Mouse (Mus musculus): ENCODE data around the gene Fat4. TPM values are rescaled to one million over a fixed set of nuclear protein-coding genes. Genes with fewer than 3 reads are reported as not detected.

The Fat4 gene
- polyA plus RNA-seq, 1 experiment from 2014 or later, result 22.9 TPM

DNA sequence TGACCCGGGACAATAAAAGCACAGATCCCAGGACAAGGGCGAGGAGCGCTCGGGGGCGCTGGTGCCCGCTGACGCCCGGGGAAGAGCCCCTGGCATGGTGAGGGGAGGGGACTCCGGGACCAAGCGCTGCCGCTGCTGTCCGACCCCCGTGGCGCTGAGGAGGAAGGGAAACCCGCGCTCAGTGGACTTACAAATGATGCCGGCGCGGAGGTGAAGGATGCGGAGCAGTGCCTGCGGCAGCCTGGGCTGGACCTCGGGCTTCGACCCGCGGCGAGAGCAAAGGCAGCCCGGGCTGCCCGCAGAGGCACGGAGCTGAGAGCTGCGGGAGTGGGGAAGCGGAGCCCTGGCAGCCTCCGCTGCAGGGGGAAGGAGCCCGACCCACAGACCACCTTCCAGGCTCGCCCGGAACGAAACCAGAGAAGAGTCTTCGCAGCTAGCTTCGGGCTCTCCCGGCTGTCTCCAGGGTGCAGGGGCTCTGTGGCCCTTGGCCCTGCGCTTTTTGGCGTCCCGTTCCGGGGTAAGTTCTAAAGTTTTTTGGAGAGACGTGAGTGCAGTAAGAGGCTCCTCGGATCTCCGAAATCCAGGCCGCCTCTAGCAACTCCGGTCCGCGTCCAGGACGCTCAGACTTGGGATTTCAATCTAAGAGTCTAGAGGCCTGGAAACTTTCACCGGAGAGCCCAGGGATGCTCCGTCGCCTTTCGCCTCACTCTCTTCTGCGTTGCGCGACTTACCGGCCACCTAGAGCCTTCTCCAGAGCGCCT is 499 bp upstream of the Fat4 start:
- no peaks in the 10 kb centered on the region for H3K9me3 ChIP-seq (ENCODE audit: control insufficient read depth, low read depth, low read length)
- peak overlapping the region; percentile 96 for H3K27ac ChIP-seq (ENCODE audit: low read length)
- H3K9ac ChIP-seq (replicated peaks; ENCODE audit: low read depth, low read length), result peak overlapping the region; percentile 86
- 0 out of 2 replicates have a peak, but pooled peaks cover 2% of the 10 kb centered on the region for H3K4me1 ChIP-seq (ENCODE audit: control insufficient read depth, insufficient read depth, low read length)
- ATAC-seq (ENCODE audit: insufficient number of reproducible peaks, insufficient read depth, low FRiP score, low read depth), result no peak
- H3K4me3 ChIP-seq (ENCODE audit: low read depth, low read length), result peak overlapping the region; percentile 84
- H3K4me2 ChIP-seq (replicated peaks; ENCODE audit: low read depth, low read length), result peak overlapping the region; percentile 91
- H3K27me3 ChIP-seq (ENCODE audit: control insufficient read depth, insufficient read depth, low read length), result no peaks in the 10 kb centered on the region; the same call in 1 of the 2 replicates
- peaks cover 11% of the 10 kb centered on the region for H3K36me3 ChIP-seq (ENCODE audit: control insufficient read depth, insufficient read depth, low read length)
- WGBS, result under 1% methylated on average over 60 of the region's 60 CpGs

DNA sequence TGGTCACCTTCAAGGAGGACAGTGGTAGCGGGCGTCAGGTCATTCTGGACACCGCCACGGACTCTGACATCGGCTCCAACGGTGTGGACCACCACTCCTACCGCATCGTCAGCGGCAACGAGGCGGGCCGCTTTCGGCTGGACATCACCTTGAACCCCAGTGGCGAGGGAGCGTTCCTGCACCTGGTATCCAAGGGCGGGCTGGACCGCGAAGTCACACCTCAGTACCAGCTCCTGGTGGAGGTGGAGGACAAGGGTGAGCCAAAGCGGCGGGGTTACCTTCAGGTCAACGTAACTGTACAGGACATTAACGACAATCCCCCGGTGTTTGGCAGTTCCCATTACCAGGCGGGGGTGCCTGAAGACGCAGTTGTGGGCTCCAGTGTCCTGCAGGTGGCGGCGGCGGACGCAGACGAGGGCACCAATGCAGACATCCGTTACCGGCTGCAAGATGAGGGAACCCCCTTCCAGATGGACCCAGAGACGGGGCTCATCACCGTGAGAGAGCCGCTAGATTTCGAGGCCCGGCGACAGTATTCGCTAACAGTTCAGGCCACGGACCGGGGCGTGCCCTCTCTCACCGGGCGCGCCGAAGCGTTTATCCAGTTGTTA is 746 bp downstream of the Fat4 start:
- H3K4me1 ChIP-seq (ENCODE audit: control insufficient read depth, insufficient read depth, low read length), result 0 out of 2 replicates have a peak, but pooled peaks cover 2% of the 10 kb centered on the region
- H3K4me3 ChIP-seq (ENCODE audit: low read depth, low read length), result peak overlapping the region; percentile 84
- WGBS, result under 1% methylated on average over 47 of the region's 47 CpGs
- H3K4me2 ChIP-seq (replicated peaks; ENCODE audit: low read depth, low read length), result peak overlapping the region; percentile 91
- no peak; the same call in 1 of the 2 replicates for ATAC-seq (ENCODE audit: insufficient number of reproducible peaks, insufficient read depth, low FRiP score, low read depth)
- no peaks in the 10 kb centered on the region; the same call in 1 of the 2 replicates for H3K27me3 ChIP-seq (ENCODE audit: control insufficient read depth, insufficient read depth, low read length)
- peak overlapping the region; percentile 86 for H3K9ac ChIP-seq (replicated peaks; ENCODE audit: low read depth, low read length)
- H3K27ac ChIP-seq (ENCODE audit: low read length), result peak overlapping the region; percentile 96; the same call in 1 of the 2 replicates
- H3K36me3 ChIP-seq (ENCODE audit: control insufficient read depth, insufficient read depth, low read length), result peaks cover 11% of the 10 kb centered on the region
- H3K9me3 ChIP-seq (ENCODE audit: control insufficient read depth, low read depth, low read length), result no peaks in the 10 kb centered on the region

DNA sequence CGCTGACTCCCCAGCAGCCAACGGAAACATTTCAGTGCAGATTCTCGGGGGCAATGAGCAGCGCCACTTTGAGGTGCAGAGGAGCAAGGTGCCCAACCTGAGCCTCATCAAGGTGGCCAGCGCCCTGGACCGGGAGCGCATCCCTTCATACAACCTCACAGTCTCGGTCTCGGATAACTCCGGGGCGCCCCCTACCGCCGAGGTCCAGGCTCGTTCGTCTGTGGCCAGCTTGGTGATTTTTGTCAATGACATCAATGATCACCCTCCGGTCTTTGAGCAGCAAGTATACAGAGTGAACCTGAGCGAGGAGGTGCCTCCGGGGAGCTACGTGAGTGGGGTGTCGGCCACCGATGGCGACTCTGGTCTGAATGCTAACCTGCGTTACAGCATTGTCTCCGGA is 1.4 kb downstream of the Fat4 start:
- 0 out of 2 replicates have a peak overlapping the region, but pooled peaks have one; percentile 39 for H3K27ac ChIP-seq (ENCODE audit: low read length)
- H3K4me3 ChIP-seq (ENCODE audit: low read depth, low read length), result peak overlapping the region; percentile 84
- 0 out of 2 replicates have a peak, but pooled peaks cover 6% of the 10 kb centered on the region for H3K4me1 ChIP-seq (ENCODE audit: control insufficient read depth, insufficient read depth, low read length)
- 11% methylated on average over 24 of the region's 24 CpGs for WGBS
- H3K9me3 ChIP-seq (ENCODE audit: control insufficient read depth, low read depth, low read length), result no peaks in the 10 kb centered on the region
- peak overlapping the region; percentile 91 for H3K4me2 ChIP-seq (replicated peaks; ENCODE audit: low read depth, low read length)
- no peaks in the 10 kb centered on the region; the same call in 1 of the 2 replicates for H3K27me3 ChIP-seq (ENCODE audit: control insufficient read depth, insufficient read depth, low read length)
- peaks cover 11% of the 10 kb centered on the region for H3K36me3 ChIP-seq (ENCODE audit: control insufficient read depth, insufficient read depth, low read length)
- no peak for ATAC-seq (ENCODE audit: insufficient number of reproducible peaks, insufficient read depth, low FRiP score, low read depth)
- H3K9ac ChIP-seq (replicated peaks; ENCODE audit: low read depth, low read length), result peak overlapping the region; percentile 86

DNA sequence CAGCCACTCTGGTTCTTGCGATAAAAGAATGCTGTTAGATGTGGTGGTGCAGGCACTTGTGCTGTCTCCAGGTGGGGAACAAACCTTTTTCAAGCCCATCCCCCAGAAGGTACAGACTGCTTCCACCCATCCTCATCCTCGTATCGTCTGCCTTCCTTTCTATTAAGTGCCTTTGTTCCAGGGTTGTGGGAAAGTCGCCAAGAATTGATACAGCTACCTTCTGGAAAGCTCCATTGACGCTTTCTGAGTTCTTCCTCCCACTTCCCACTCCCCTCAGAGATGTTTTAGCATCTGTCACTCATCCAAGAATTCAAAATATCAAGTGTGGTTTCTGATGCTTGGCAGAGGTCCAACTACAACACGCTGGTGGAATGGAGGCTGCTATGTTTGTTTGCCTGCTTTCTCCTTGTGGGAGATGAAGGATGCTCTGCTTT is 6.1 kb downstream of the Fat4 start:
- Histone ChIP-seq H3K27ac (ENCODE audit: low read length) (no peak overlapping the region), H3K4me2 (replicated peaks; ENCODE audit: low read depth, low read length) (peak overlapping the region; percentile 91), H3K9me3 (ENCODE audit: control insufficient read depth, low read depth, low read length) (no peaks in the 10 kb centered on the region), H3K4me3 (ENCODE audit: low read depth, low read length) (peak overlapping the region; percentile 84), H3K27me3 (ENCODE audit: control insufficient read depth, insufficient read depth, low read length) (no peaks in the 10 kb centered on the region), H3K9ac (replicated peaks; ENCODE audit: low read depth, low read length) (peak overlapping the region; percentile 28; the same call in 1 of the 2 replicates), H3K4me1 (ENCODE audit: control insufficient read depth, insufficient read depth, low read length) (0 out of 2 replicates have a peak, but pooled peaks cover 7% of the 10 kb centered on the region), H3K36me3 (ENCODE audit: control insufficient read depth, insufficient read depth, low read length) (peaks cover 11% of the 10 kb centered on the region)
- ATAC-seq (ENCODE audit: insufficient number of reproducible peaks, insufficient read depth, low FRiP score, low read depth), result no peak
- WGBS, result 21% methylated on average over 6 of the region's 6 CpGs

DNA sequence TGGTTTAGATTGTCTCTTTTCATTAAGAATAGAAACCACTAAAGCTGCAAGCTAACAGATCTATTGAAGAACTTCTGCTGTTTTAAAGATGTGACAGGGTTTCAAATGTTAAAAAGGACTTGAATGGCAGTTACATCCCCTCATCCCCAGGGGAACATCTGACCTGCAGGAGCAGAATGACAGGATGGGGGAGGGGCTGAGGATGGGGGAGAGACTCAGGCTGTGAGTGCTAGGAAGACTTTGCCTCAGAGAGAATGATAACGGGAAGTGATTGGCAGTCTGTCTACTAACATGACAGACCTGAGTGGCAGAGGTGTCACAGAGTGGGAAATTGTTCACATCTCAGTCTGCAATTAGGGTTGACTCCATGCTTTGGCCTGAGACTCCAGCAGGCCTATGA is 14.1 kb downstream of the Fat4 start:
- ATAC-seq (ENCODE audit: insufficient number of reproducible peaks, insufficient read depth, low FRiP score, low read depth), result no peak
- no peak overlapping the region for H3K9ac ChIP-seq (replicated peaks; ENCODE audit: low read depth, low read length)
- H3K27me3 ChIP-seq (ENCODE audit: control insufficient read depth, insufficient read depth, low read length), result no peaks in the 10 kb centered on the region
- H3K4me2 ChIP-seq (replicated peaks; ENCODE audit: low read depth, low read length), result no peak overlapping the region
- no peak overlapping the region for H3K4me3 ChIP-seq (ENCODE audit: low read depth, low read length)
- 0 out of 2 replicates have a peak, but pooled peaks cover 5% of the 10 kb centered on the region for H3K4me1 ChIP-seq (ENCODE audit: control insufficient read depth, insufficient read depth, low read length)
- H3K9me3 ChIP-seq (ENCODE audit: control insufficient read depth, low read depth, low read length), result no peaks in the 10 kb centered on the region
- 27% methylated on average over 1 of the region's 1 CpGs for WGBS
- H3K27ac ChIP-seq (ENCODE audit: low read length), result no peak overlapping the region
- no peaks in the 10 kb centered on the region; the same call in none of the 2 replicates for H3K36me3 ChIP-seq (ENCODE audit: control insufficient read depth, insufficient read depth, low read length)

DNA sequence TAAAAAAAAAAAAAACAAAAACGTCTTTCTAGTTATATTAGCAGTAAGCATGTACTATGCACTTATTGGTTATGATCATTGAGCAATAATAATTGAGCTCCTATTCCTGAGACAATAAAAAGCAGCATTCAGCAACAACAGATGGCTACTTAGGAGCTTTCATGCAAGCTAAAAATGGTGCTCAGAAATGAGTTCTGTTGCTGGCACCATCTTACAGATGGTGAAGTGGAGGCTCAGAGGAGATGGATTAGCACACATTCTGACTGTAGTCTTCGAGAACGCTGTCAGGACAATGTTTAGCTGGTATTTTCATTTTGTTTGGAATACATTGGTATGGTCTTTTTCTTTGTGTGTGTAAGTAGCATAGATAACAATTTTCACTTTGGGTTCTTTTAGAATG is 20.1 kb downstream of the Fat4 start:
- no peak for ATAC-seq (ENCODE audit: insufficient number of reproducible peaks, insufficient read depth, low FRiP score, low read depth)
- no peaks in the 10 kb centered on the region for H3K9me3 ChIP-seq (ENCODE audit: control insufficient read depth, low read depth, low read length)
- whole genome bisulfite sequencing, result 70% methylated on average over 3 of the region's 3 CpGs
- H3K4me2 ChIP-seq (replicated peaks; ENCODE audit: low read depth, low read length), result no peak overlapping the region
- H3K27ac ChIP-seq (ENCODE audit: low read length), result no peak overlapping the region
- no peaks in the 10 kb centered on the region for H3K27me3 ChIP-seq (ENCODE audit: control insufficient read depth, insufficient read depth, low read length)
- H3K4me3 ChIP-seq (ENCODE audit: low read depth, low read length), result no peak overlapping the region
- no peaks in the 10 kb centered on the region for H3K36me3 ChIP-seq (ENCODE audit: control insufficient read depth, insufficient read depth, low read length)
- peaks cover 6% of the 10 kb centered on the region; the same call in 1 of the 2 replicates for H3K4me1 ChIP-seq (ENCODE audit: control insufficient read depth, insufficient read depth, low read length)
- no peak overlapping the region for H3K9ac ChIP-seq (replicated peaks; ENCODE audit: low read depth, low read length)

DNA sequence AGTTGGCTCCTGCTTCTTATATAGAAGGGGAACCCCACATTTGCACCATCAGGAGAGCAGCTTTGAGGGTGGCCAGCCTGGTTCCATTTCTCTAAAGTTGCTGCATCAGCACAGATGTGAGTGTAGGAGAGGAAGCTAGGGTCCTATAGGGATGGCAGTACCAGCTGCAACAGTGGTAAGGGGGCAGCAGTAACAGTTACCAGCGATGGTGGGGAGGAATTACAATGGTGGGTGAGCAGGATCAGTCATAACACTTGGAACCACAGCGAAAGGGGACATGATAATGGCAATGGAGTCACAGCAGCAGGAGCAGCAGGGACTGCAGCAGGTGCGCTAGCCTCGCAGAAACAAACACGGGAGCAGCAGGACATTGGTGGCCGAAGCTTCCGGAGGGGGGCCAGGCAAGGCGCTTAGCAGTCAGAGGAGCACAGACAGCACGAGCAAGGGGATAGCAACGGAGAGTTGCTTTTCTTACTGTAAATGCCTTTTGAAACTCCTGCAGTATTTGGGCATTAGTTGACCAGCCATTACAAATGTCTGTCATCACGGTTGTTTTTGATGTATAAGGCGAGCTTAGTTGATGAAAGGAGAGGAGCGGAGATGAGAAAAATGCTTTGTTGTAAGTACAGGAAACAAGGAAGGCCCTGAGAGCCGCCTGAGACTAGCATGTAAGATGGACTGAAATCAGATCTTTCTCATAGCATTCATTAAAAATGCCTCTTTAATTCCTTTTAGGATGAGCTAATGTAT is 21.1 kb downstream of the Fat4 start:
- no peak overlapping the region for H3K4me3 ChIP-seq (ENCODE audit: low read depth, low read length)
- H3K36me3 ChIP-seq (ENCODE audit: control insufficient read depth, insufficient read depth, low read length), result no peaks in the 10 kb centered on the region
- 32% methylated on average over 14 of the region's 14 CpGs for WGBS
- ATAC-seq (ENCODE audit: insufficient number of reproducible peaks, insufficient read depth, low FRiP score, low read depth), result no peak
- no peaks in the 10 kb centered on the region for H3K27me3 ChIP-seq (ENCODE audit: control insufficient read depth, insufficient read depth, low read length)
- H3K4me1 ChIP-seq (ENCODE audit: control insufficient read depth, insufficient read depth, low read length), result peaks cover 10% of the 10 kb centered on the region; the same call in 1 of the 2 replicates
- no peak overlapping the region for H3K9ac ChIP-seq (replicated peaks; ENCODE audit: low read depth, low read length)
- H3K4me2 ChIP-seq (replicated peaks; ENCODE audit: low read depth, low read length), result no peak overlapping the region
- no peaks in the 10 kb centered on the region for H3K9me3 ChIP-seq (ENCODE audit: control insufficient read depth, low read depth, low read length)
- H3K27ac ChIP-seq (ENCODE audit: low read length), result no peak overlapping the region
